Mouse (Mus musculus) liver, adult 2 months (tissue): ENCODE measurements around the gene Rpf2. TPM values are rescaled to one million over a fixed set of nuclear protein-coding genes. Genes with fewer than 3 reads are reported as not detected.
A peak's percentile ranks its signal among the peaks of the same experiment; 100 is the strongest.

Experiments
- DNase-seq: peaks from one replicate; pipeline ENCODE4 v3.0.0-alpha.2; 2011; ENCODE audit warnings: low read depth, low spot score; ENCODE audit errors: extremely low read depth
- H3K27ac ChIP-seq: fragments of 200-500 bp; replicated peaks from 2 replicates; pipeline ENCODE4 v1.5.1; 2012; ENCODE audit warnings: low read depth, mild to moderate bottlenecking, control low read depth, inconsistent platforms, low read length; ENCODE audit not compliant: insufficient read depth
- H3K27me3 ChIP-seq: fragments of 200-500 bp; 2 replicates; pipeline ENCODE4 v1.6.1; 2012; ENCODE audit warnings: mild to moderate bottlenecking, moderate library complexity, low read length, inconsistent platforms; ENCODE audit not compliant: control insufficient read depth, insufficient read depth
- H3K36me3 ChIP-seq: fragments of 200-500 bp; 2 replicates; pipeline ENCODE4 v1.6.1; 2012; ENCODE audit warnings: low read length, inconsistent platforms; ENCODE audit not compliant: control insufficient read depth, insufficient read depth
- H3K4me1 ChIP-seq: fragments of 200-500 bp; 2 replicates; pipeline ENCODE4 v1.6.1; 2011; ENCODE audit warnings: low read length; ENCODE audit not compliant: control insufficient read depth, insufficient read depth
- H3K4me3 ChIP-seq: fragments of 200-500 bp; 2 replicates; pipeline ENCODE4 v1.5.1; 2011; ENCODE audit warnings: low read depth, mild to moderate bottlenecking, control low read depth, low read length, moderate library complexity; ENCODE audit not compliant: insufficient read depth
- H3K79me2 ChIP-seq: fragments of 200-500 bp; 2 replicates; pipeline ENCODE4 v1.6.1; 2012; ENCODE audit warnings: inconsistent platforms, mild to moderate bottlenecking, low read length, moderate library complexity; ENCODE audit not compliant: control insufficient read depth, insufficient read depth
- H3K9ac ChIP-seq: fragments of 200-500 bp; 2 replicates; pipeline ENCODE4 v1.6.1; 2012; ENCODE audit warnings: low read depth, mild to moderate bottlenecking, control low read depth, inconsistent platforms, low read length
- CTCF ChIP-seq: fragments of 200-500 bp; IDR thresholded peaks from 2 replicates; pipeline ENCODE4 v1.5.1; 2011; ENCODE audit warnings: low read depth, low read length, control low read depth
- POLR2A ChIP-seq: fragments of 200-500 bp; IDR thresholded peaks from 2 replicates; pipeline ENCODE4 v1.6.1; 2011; ENCODE audit warnings: low read length, control low read depth; ENCODE audit not compliant: insufficient read depth; ENCODE audit errors: extremely low read depth
- WGBS: fragments of 180-500 bp; shearing (Covaris S2); methylation state at CpG from one replicate; pipeline ENCODE4 v1.1.7; 2018; 5-methylcytosine and 5-hydroxymethylcytosine counted together
- polyA plus RNA-seq: library from polyadenylated mRNA; depleted of rRNA; stranded (reverse); fragments of >200 nt; gene quantifications from 2 replicates; pipeline ENCODE4 v1.2.3, GENCODE M21; 2012
- total RNA-seq: library from RNA; depleted of rRNA; stranded (reverse); fragments of >200 nt; gene quantifications from 2 replicates; pipeline ENCODE4 v1.2.3, GENCODE M21; 2014

Gene Rpf2
- total and polyA plus RNA-seq, 2 experiments = 1.7 to 11.2 TPM

- DNase-seq = no peak
- H3K36me3 ChIP-seq = peaks cover 7% of the 10 kb centered on the region
- H3K9ac ChIP-seq = no peak overlapping the region
- no peaks in the 10 kb centered on the region for H3K79me2 ChIP-seq
- 78% methylated on average over 3 of the region's 3 CpGs for WGBS
- no peak overlapping the region for H3K27ac ChIP-seq
- no peak for TF ChIP-seq POLR2A
- TF ChIP-seq CTCF = no peak
- H3K4me3 ChIP-seq = no peak overlapping the region
- H3K27me3 ChIP-seq = no peaks in the 10 kb centered on the region
- H3K4me1 ChIP-seq = no peaks in the 10 kb centered on the region
Observed at GRCm38 (mm10) chr10:40218874-40219273, 28.0 kb downstream of the Rpf2 start.

- no peak overlapping the region for H3K4me3 ChIP-seq
- DNase-seq = peak; percentile 78
- H3K27ac ChIP-seq = no peak overlapping the region
- no peak overlapping the region for H3K9ac ChIP-seq
- no peaks in the 10 kb centered on the region for H3K4me1 ChIP-seq
- H3K36me3 ChIP-seq = no peaks in the 10 kb centered on the region
- H3K27me3 ChIP-seq = no peaks in the 10 kb centered on the region
- H3K79me2 ChIP-seq = no peaks in the 10 kb centered on the region
- TF ChIP-seq CTCF (peak; percentile 81), POLR2A (no peak)
- 37% methylated on average over 13 of the region's 13 CpGs for WGBS
Observed at GRCm38 (mm10) chr10:40212443-40213169, 34.2 kb downstream of the Rpf2 start.

GRCm38 (mm10) chr10:40195001-40195400, 51.8 kb downstream of the Rpf2 start:
- Histone ChIP-seq H3K79me2 (no peaks in the 10 kb centered on the region), H3K4me3 (no peak overlapping the region), H3K36me3 (no peaks in the 10 kb centered on the region), H3K9ac (no peak overlapping the region), H3K27me3 (no peaks in the 10 kb centered on the region), H3K27ac (no peak overlapping the region), H3K4me1 (peaks cover 2% of the 10 kb centered on the region; the same call in 1 of the 2 replicates)
- TF ChIP-seq POLR2A (no peak), CTCF (no peak)
- 83% methylated on average over 6 of the region's 6 CpGs for WGBS
- DNase-seq = no peak

- DNase-seq = no peak
- no peaks in the 10 kb centered on the region for H3K36me3 ChIP-seq
- no peaks in the 10 kb centered on the region for H3K79me2 ChIP-seq
- peaks cover 12% of the 10 kb centered on the region for H3K4me1 ChIP-seq
- TF ChIP-seq CTCF (no peak), POLR2A (no peak)
- H3K27ac ChIP-seq = no peak overlapping the region
- no peaks in the 10 kb centered on the region for H3K27me3 ChIP-seq
- H3K9ac ChIP-seq = no peak overlapping the region
- 70% methylated on average over 18 of the region's 18 CpGs for WGBS
- H3K4me3 ChIP-seq = no peak overlapping the region
Observed at GRCm38 (mm10) chr10:40192010-40192935, 54.6 kb downstream of the Rpf2 start.

GRCm38 (mm10) chr10:40191338-40191979, 55.4 kb downstream of the Rpf2 start:
- Histone ChIP-seq H3K4me3 (no peak overlapping the region), H3K27me3 (no peaks in the 10 kb centered on the region), H3K9ac (no peak overlapping the region), H3K27ac (no peak overlapping the region), H3K79me2 (no peaks in the 10 kb centered on the region), H3K4me1 (peaks cover 13% of the 10 kb centered on the region), H3K36me3 (no peaks in the 10 kb centered on the region)
- 59% methylated on average over 22 of the region's 22 CpGs for WGBS
- no peak for TF ChIP-seq POLR2A
- no peak for TF ChIP-seq CTCF
- DNase-seq = no peak
